Mouse (Mus musculus) C2C12 (cell line): Measurements from ENCODE around the gene Rsrp1.

Experiments
- CEBPB ChIP-seq: IDR thresholded peaks from one replicate; pipeline ENCODE4 v1.6.1; 2011; ENCODE audit warnings: low read depth, mild to moderate bottlenecking, control low read depth, moderate library complexity
- CTCF ChIP-seq: IDR thresholded peaks from one replicate; pipeline ENCODE4 v1.5.1; 2011; ENCODE audit not compliant: control insufficient read depth, insufficient read depth, insufficient read length
- MAX ChIP-seq: IDR thresholded peaks from one replicate; pipeline ENCODE4 v1.6.1; 2011; ENCODE audit warnings: mild to moderate bottlenecking, control low read depth
- MYOD1 ChIP-seq: IDR thresholded peaks from one replicate; pipeline ENCODE4 v1.6.1; 2011; ENCODE audit warnings: low read depth; ENCODE audit not compliant: control insufficient read depth, insufficient read length
- MYOG ChIP-seq: IDR thresholded peaks from one replicate; pipeline ENCODE4 v1.6.1; 2011; ENCODE audit not compliant: control insufficient read depth, insufficient read length; ENCODE audit errors: extremely low read depth
- USF1 ChIP-seq: IDR thresholded peaks from one replicate; pipeline ENCODE4 v1.6.1; 2011; ENCODE audit warnings: low read depth, mild to moderate bottlenecking, control low read depth, moderate library complexity

DNA sequence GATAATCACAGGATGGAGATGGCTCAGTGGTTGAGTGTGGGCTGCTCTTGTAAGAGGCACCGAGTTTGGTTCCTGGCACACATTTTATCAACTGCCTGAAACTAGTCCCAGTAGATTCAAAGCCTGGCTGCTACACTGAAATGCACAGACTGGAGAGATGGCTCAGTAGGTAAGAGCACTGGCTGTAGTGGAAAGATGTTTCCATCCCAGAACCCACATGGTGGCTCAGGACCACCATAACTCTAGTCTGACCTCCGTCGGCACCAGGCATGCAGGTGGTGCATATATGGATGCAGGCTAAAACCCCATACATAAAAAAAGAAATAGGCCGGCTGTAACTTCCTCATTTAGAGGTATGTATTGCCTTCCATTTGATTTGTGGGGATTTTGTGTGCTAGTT is 6.1 kb downstream of the Rsrp1 start:
- TF ChIP-seq CTCF (no peak), USF1 (no peak), MYOD1 (no peak), CEBPB (no peak), MYOG (no peak), MAX (no peak)
